Mouse (Mus musculus): ENCODE measurements around the gene Rd3l.

The Rd3l gene

DNA sequence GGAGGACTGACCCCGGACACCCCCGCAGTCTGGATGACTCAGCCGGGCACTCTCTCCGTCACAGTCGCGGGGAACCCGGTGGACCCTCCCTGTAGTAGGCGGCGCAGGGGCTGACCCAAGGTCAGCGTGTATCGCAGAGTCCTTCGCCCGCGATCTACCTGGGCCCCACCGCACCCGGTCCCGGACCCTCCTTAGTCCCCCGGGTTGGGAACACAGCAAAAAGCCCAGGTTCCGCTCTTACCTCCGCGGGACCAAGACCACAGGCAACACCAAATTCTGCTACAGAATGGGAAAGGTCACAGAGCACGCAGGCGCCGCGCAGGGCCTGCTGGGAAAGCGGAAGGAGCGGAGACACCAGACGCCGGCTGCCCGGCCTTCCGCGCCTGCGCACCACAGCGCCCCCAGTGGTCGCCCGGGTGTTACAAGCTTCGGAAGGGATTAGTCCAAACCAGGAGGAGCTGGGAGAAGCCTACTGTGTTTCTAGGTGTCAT is 14.4 kb downstream of the Rd3l start, which contains the start of gene Atp5mpl:
Gene Atp5mpl, minus strand, starts transcription at position 295 of the 491 bp plus-strand sequence.
- DNase-seq (ENCODE audit: low spot score) = peak; percentile 89

DNA sequence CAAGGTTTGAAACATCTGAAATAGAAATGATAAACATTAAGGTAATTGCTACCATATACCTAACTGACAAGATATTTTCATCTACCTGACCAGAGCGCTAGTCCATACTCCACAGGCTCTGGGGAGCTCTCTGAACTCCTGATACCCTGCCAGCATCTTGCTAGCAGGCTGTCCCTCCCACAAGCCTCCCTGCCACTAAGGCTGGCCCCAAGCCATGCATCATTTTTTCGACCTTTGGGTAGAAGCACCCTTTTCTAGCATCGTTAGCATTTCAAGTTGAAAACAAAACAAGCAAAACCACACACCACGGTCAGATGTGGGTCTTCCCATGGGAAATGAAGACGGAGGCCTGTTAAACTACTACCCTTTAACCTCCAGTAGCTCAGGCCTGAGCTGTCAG is 17.8 kb downstream of the Rd3l start:
- DNase-seq (ENCODE audit: low spot score) = no peak

DNA sequence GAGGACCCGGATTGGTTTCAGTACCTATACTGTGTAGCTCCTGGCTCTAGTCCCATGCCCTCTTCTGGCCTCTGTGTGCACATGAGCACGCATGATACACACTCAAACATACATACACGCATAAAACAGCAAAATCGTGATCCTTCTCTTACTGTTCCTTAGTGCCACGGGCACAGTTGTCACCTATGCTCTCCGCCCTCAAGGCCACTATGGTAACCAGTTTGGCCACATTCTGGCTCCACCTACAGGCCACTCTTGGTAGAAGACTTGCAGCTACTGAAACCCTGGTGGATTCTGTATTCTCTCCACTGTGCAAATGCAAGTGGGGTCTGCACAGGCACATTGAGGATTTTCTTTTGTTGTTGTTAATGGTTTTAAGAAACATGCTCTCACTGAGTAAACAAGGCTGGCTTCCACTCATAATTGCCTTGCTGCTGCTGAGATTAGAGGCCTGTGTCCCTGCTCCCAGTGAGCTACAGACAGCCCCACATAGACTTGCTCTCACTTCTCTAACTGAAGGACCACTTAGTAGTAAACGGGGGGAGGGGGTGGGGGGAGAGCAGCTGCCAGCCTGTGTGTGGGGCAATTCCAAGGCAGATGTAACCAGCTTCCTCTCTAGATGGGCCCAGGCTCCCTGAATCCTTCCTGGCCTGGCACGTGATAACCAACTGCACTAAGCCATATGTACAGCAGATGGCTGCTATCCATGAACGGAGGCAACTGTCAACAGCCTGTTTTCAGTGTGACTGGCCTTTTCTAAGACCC is 22.8 kb downstream of the Rd3l start:
- peak; percentile 58 for DNase-seq (ENCODE audit: low spot score)

GRCm38 (mm10) chr12:111956173-111956572 is 24.9 kb downstream of the Rd3l start:
- DNase-seq (ENCODE audit: low spot score) = no peak

DNA sequence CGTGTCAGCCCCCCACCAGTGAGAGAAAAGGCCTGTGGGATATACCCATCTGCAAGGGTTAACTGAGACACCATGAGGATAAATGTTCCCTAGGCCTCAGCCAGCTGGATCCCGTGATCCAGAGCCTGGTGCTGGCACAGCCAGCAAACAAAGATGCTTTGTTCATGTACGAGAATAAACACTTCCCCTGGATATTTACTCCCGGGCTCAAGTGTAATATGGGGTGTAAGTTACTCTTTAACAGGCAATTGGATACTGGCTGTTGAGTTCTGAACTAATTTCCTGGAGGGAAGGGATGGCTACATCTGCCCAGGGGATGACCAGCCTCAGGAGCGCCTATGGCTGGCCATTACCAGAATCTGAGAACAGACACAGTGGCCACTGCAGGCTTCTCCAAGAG is 29.4 kb downstream of the Rd3l start:
- no peak for DNase-seq (ENCODE audit: low spot score)

DNA sequence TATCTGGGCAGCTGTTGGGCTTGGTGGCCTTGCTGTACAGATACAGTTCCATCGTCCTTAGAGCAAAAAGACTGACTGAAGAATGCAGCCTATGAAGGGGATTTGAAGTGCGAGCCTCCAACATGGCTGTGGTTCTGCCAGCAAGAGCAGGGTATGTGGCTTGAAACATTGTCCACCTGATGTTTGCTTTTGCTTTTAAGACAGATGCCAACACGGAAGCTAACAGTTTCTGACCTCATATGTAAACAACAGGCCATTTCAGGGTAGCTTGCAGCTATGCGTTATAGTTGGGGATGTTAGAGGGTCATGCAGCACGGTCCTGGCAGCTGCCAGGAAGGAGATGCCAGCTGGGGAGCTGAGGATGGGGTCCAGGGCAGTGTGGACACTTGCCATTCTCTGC is 30.6 kb downstream of the Rd3l start:
- DNase-seq (ENCODE audit: low spot score) = no peak

- DNase-seq (ENCODE audit: low spot score) = peak; percentile 81
Observed at GRCm38 (mm10) chr12:111946716-111947115, 34.4 kb downstream of the Rd3l start.

DNA sequence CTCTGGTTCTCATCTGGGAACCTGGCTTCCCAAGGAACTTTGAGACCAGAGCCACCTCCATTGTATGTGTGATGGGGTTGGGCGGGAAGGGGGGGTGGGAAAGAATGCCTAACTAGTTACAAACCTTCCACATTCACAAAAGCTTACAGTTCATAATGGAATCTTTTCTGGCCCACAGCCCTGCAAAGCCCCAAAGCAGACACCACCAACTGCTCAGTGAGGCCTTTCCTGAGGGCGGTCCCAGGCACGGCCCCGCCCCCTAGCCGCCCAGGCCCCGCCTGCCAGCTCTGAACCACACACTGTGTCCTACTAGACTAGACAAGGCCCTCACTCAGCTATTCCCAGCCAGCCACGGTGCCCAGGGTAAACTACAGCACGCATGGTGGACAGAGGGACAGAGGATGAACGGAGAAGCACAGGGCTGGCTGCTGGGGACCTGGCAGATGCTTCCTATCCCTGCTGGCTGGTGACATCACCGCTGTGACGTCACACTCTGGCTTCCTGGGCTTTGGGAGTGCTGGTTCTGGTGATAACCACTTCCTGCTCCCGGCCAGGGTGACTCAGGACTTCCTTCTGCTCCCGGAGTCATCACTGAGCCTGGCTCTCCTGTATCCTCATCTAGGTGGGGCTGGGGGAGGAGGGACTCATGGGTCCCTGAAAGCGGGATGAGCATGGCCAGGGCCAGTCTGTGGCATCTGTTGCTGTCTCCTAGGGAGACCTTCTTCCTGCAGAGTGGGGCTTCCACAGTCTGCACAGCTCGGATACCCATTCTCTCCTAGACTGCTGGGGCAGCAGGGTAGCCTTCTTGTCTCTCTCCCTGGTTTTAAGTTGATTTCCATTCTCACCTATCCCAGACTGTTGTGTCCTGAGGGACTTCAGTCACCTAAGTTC is 35.1 kb downstream of the Rd3l start:
- DNase-seq (ENCODE audit: low spot score) = peak; percentile 30

- peak; percentile 44 for DNase-seq (ENCODE audit: low spot score)
Observed at GRCm38 (mm10) chr12:111945115-111945514, 36.0 kb downstream of the Rd3l start.

DNA sequence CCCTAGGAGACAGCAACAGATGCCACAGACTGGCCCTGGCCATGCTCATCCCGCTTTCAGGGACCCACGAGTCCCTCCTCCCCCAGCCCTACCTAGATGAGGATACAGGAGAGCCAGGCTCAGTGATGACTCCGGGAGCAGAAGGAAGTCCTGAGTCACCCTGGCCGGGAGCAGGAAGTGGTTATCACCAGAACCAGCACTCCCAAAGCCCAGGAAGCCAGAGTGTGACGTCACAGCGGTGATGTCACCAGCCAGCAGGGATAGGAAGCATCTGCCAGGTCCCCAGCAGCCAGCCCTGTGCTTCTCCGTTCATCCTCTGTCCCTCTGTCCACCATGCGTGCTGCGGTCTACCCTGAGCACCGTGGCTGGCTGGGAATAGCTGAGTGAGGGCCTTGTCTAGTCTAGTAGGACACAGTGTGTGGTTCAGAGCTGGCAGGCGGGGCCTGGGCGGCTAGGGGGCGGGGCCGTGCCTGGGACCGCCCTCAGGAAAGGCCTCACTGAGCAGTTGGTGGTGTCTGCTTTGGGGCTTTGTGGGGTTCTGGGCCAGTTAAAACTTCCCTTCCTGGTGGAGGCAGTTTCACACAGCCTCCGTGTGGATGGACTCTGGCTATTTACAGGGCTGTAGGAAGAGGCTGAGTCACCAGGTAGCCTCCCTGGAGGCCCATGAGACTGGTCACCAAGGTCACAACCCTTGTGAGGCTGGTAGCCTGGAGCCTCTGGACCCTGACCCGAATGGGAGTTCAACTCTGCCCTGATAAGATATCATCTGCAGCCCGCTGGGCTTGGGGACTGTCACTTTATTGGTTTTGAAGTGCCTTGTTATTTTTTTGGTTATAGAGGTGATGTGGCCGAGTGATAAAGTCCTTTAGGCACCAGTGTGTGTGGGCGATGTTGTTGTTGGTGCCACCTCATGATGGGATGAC is 36.8 kb downstream of the Rd3l start:
- DNase-seq (ENCODE audit: low spot score) = peak; percentile 48

DNA sequence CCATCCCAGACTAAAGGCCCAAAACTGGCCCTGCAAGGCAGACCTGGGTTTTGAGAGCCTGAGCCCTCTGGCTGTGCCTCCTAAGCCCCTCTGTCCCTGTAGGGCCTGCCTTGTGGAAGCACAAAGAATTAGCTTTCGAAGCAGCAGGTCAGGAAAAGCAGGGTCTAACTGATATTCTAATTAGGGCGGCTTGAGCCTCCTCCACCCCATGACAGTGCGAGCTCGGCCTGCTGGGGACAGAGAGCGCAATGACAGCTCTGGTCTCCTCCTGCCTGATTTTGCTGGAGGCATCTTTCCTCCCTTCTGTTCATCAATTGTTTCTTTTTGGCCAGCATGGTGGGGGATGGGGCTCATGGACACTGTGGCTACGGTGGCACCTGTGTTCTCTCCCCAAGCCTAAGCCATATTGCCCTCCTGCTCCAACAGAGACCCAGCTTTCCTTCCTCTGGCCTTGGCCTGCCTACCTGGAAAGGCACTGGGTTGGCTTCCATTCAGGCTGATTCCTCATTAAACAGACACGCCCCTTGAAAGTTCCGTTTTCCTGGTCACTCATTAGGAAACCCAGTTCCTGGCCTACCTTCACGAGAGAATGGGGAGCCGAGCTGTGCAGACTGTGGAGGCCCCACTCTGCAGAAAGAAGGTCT is 37.6 kb downstream of the Rd3l start:
- no peak for DNase-seq (ENCODE audit: low spot score)

GRCm38 (mm10) chr12:111938623-111939177 is 42.4 kb downstream of the Rd3l start:
- peak; percentile 63 for DNase-seq (ENCODE audit: low spot score)

DNA sequence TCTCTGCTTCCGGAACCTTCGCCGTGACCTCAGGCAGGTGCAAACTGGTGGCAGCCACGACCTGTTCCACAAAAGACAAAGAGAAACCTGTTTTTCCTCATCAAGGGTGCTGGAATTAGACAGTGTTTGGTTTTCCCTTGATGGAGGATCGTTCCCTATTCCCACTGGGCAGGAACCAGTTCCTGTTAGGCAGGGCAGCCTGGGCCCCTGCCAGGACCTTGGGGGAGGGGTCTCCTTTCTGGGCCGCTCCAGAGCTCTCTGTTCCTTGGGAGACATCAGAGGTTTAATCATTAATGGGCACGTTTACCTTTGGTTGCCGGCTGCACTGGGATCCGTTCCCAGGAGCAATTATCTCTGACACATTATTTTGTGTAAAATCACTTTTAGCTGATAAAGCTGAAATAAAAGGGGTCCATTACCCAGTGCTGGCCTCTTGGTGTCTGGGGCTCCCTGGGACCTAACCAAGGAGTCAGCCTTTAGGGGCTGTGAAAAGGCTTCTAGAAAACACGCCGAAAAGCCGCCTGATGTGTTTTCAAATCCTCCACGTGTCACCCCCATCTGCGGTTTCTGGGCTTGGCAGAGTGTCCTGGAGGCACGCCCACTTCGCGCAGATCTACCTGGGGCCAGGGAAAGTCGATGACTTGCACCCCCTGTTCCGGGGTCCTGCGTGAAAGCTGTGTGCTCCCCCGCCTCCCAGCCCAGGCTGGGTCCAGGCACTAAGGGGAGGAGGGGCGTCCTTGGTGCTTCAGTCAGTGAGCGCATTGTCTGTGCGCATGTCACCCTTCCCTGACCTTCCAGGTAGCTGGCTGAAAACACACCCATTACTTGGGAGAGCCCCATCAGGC is 44.2 kb downstream of the Rd3l start:
- DNase-seq (ENCODE audit: low spot score) = peak; percentile 64

DNA sequence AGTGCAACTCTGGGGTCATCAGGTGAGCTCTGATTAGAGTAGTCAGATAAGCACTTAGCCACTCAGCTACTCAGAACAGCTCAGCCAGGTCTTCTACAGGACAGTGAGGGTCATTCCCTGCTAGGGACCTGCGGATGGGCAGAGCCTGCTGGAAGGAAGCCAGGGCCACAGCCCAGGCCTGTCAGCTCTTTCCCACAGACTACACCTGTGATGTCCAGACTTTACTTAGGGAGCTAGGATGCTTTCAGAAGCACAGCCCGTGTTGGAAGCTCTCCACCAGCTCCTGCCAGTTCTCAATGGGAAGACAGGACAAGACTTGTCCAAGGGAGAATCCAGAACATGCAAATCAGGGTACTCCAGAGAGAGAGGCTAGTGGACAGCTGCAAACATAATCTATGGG is 47.1 kb downstream of the Rd3l start:
- DNase-seq (ENCODE audit: low spot score) = no peak

GRCm38 (mm10) chr12:111933032-111933704 is 47.9 kb downstream of the Rd3l start:
- no peak for DNase-seq (ENCODE audit: low spot score)

DNA sequence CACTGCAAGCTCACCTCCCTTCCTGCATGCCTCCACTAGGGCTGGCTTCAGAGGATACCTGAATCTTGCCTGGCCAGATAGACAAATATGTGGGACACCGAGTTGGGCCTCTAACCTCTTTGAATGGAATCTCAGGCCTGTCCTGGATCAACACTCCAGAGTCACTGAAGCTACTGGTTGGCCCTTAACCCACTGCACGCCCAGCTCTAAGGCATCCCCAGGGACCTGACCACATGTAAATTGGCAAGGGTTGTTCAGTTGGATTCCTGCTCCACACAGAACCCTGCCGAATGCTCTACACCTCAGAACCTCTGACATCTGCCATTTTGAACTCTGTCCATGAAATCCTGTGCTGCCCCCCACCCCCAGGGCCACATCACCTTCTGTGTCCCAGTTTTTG is 48.6 kb downstream of the Rd3l start:
- DNase-seq (ENCODE audit: low spot score) = no peak

DNA sequence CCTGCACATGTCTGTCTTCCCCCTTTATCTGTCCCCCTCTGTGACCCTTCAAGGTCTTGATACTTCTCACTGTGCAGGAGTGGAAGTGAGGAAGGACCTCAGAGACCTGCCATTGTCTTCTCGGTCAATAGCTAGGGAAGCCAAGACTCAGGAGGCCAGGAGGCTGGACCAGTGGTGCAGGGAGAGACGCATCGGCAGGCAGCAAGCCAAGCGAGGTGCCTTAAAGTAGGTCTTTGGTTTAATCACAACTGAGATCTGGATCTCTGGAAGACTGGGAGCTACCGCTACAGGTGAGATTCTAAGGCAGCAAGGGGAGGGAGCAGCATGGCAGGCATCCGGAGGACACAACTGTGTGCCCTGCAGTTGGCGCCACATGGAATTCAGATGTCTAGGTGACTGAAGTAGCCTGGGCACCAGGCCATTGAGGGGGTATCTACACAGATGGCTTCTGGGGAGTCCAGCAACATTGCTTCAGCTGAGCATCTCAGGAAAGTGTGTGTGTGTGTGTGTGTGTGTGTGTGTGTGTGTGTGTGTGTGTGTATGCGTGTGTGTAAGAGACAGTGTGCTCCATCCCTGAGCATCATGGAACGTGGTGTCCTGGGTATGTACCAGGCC is 49.6 kb downstream of the Rd3l start:
- DNase-seq (ENCODE audit: low spot score) = no peak

All from MN1 (cell line).